Mouse (Mus musculus): ENCODE data around the gene Fkbp11. TPM values are rescaled to one million over a fixed set of nuclear protein-coding genes. Genes with fewer than 3 reads are reported as not detected.
A peak's percentile ranks its signal among the peaks of the same experiment; 100 is the strongest.

Fkbp11 gene
- total and polyA plus RNA-seq, 3 experiments: 118 to 160 TPM; not detected in 1

DNA sequence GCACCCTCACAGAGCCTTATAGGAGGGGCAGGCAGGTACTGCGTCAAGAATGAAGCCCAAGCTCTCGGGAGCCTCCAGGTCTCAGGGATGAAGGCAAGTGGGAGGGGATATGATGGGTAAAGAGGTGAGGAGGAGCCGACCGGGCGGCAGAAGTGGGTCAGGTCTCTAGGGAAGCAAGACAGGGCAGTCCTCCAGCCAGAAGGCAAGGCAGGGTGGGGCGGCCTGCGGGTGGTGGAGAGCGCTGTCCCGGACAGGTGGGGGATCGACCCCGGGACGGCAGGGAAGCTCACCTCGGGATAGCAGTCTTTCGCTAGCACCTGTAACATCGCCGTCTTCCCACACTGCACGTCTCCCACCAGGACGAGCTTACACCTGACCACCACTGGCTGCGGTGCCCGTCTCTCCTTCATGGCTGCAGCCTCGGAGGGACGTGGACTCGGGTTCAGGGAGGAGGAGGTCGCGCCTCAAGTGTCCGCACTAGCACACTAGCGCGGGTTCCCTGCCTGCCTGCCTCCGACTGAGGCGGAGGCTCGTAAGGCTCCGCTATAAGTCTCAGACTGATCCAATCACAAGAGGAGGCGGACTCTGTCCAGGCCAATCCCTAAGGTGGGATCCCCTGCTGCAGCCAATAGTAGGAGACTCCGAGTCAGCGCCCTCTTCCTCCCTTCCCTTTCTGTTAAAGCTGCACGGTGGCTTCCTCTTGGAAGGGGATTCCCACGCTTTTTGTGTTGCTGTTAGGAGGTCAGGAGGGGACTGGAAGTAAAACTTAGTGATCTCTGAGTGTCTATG, 50.9 kb downstream of the Fkbp11 start, which contains the start of gene Rnd1 (continued):
- TF ChIP-seq MAFK (IDR thresholded peaks at IDR 0.05; ENCODE audit: borderline replicate concordance, low read depth, low read length) (no peak), POLR2AphosphoS5 (IDR thresholded peaks at IDR 0.05; ENCODE audit: borderline replicate concordance, low read depth, low read length) (peak; percentile 98), ETS1 (IDR thresholded peaks at IDR 0.05; ENCODE audit: low read depth, low read length) (peak; percentile 31; the same call in 1 of the 2 replicates), GABPA (IDR thresholded peaks at IDR 0.05; ENCODE audit: low read depth, low read length) (no peak), GATA1 (IDR thresholded peaks at IDR 0.05; ENCODE audit: low read depth, low read length) (no peak), CHD2 (IDR thresholded peaks at IDR 0.05; ENCODE audit: low read length) (peak; percentile 73), CTCF (IDR thresholded peaks at IDR 0.05 in 2 of 3, conservative IDR thresholded peaks at IDR 0.05 in 1 of 3; ENCODE audit: control insufficient read depth in 1 of 3, insufficient read depth in 1 of 3, low read depth in 2 of 3, low read length in 3 of 3, poor library complexity in 1 of 3, severe bottlenecking in 1 of 3) (no peak), MYC (IDR thresholded peaks at IDR 0.05; ENCODE audit: low read depth, low read length) (no peak), TBP (IDR thresholded peaks at IDR 0.05; ENCODE audit: low read depth, low read length) (peak; percentile 98), BHLHE40 (IDR thresholded peaks at IDR 0.05; ENCODE audit: borderline replicate concordance, low read depth, low read length) (no peak), POLR2A (IDR thresholded peaks at IDR 0.05; ENCODE audit: control insufficient read depth in 1 of 2, insufficient read depth in 1 of 2, low read depth in 1 of 2, low read length in 2 of 2, poor library complexity in 1 of 2) (peak; percentile 99 to 100), MAZ (IDR thresholded peaks at IDR 0.05; ENCODE audit: low read depth, low read length) (peak; percentile 15; the same call in 1 of the 2 replicates), RCOR1 (IDR thresholded peaks at IDR 0.05; ENCODE audit: low read depth, low read length) (no peak), ELF1 (IDR thresholded peaks at IDR 0.05; ENCODE audit: low read depth, low read length) (peak; percentile 48; the same call in 1 of the 2 replicates)

DNA sequence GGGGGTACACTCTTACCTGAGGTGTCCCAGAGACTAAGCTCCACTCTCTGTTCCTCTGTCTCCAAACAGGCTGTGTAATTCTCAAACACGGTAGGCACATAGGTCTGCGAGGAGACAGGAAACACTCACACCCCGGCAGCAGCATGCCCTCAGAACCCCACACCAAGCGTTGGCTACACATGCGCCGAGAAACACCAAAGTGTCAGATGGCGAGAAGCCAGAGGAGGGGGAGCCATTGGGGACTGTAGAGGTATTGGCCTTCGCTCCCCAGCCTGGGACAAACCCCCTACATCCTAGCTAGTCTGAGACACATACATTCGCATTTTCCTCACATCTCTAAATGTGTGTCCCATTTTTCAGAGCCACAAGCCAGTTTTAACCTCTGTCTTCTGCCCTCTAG, 51.5 kb downstream of the Fkbp11 start:
- H3K4me1 ChIP-seq (ENCODE audit: control insufficient read depth in 1 of 2, insufficient read depth in 2 of 2, low read length in 2 of 2): peaks cover 15 to 33% of the 10 kb centered on the region in 2 experiments
- H3K27me3 ChIP-seq (ENCODE audit: control insufficient read depth in 1 of 2, insufficient read depth in 2 of 2, low read length in 2 of 2): no peaks in the 10 kb centered on the region
- peak; percentile 63 for DNase-seq (ENCODE audit: low read depth, low spot score)
- no peaks in the 10 kb centered on the region for H3K9me3 ChIP-seq (replicated peaks; ENCODE audit: insufficient read depth, low read length)
- peaks cover 0 to 22% of the 10 kb centered on the region in 2 experiments; a peak in 2 of 4 replicates for H3K36me3 ChIP-seq (ENCODE audit: control insufficient read depth in 1 of 2, insufficient read depth in 2 of 2, low read length in 2 of 2)
- peak; percentile 59; the same call in 1 of the 2 replicates for TF ChIP-seq NRF1 (IDR thresholded peaks at IDR 0.05; ENCODE audit: insufficient read depth, low read depth, low read length, poor library complexity, severe bottlenecking)
- TF ChIP-seq POLR2AphosphoS5 (IDR thresholded peaks at IDR 0.05; ENCODE audit: borderline replicate concordance, low read depth, low read length): no peak
- no peak; the same call in 1 of the 2 replicates for TF ChIP-seq MXI1 (IDR thresholded peaks at IDR 0.05; ENCODE audit: low read depth, low read length)
- no peak for TF ChIP-seq EP300 (IDR thresholded peaks at IDR 0.05; ENCODE audit: low read depth in 1 of 2, low read length in 2 of 2)
- no peak for TF ChIP-seq MYB (IDR thresholded peaks at IDR 0.05; ENCODE audit: low read depth, low read length)
- no peaks in the 10 kb centered on the region for H3K79me2 ChIP-seq (ENCODE audit: control insufficient read depth, insufficient read depth, low read length, poor library complexity)
- H3K9ac ChIP-seq (ENCODE audit: control insufficient read depth, low read depth, low read length, poor library complexity, severe bottlenecking): peak overlapping the region; percentile 43
- H3K4me3 ChIP-seq (ENCODE audit: control insufficient read depth in 1 of 2, insufficient read depth in 1 of 2, low read depth in 2 of 2, low read length in 2 of 2): peak overlapping the region; percentile 68 to 72
- H3K27ac ChIP-seq (ENCODE audit: control insufficient read depth, low read depth, low read length): no peak overlapping the region

Data from MEL (cell line).